Mouse (Mus musculus) G1E (cell line): ENCODE measurements around the gene Srd5a1. TPM values are rescaled to one million over a fixed set of nuclear protein-coding genes. Genes with fewer than 3 reads are reported as not detected.

Experiments
- ATAC-seq: 2 replicates; pipeline ENCODE4 v1.8.0; 2016; ENCODE audit warnings: mild to moderate bottlenecking; ENCODE audit not compliant: insufficient number of reproducible peaks, poor library complexity, low FRiP score, severe bottlenecking; ENCODE audit errors: extremely low read depth
- DNase-seq: peaks from one replicate; pipeline ENCODE4 v3.0.0; 2012; ENCODE audit warnings: low spot score
- H3K27me3 ChIP-seq: 2 replicates; pipeline ENCODE4 v1.6.1; 2012; ENCODE audit warnings: mild to moderate bottlenecking, low read length, inconsistent platforms; ENCODE audit not compliant: insufficient read depth
- H3K36me3 ChIP-seq: replicated peaks from 2 replicates; pipeline ENCODE3; 2012; ENCODE audit warnings: mild to moderate bottlenecking, inconsistent platforms
- H3K4me1 ChIP-seq: 2 replicates; pipeline ENCODE4 v1.6.1; 2012; ENCODE audit warnings: low read depth, low read length, inconsistent platforms, mixed read lengths; ENCODE audit not compliant: insufficient read depth
- H3K4me3 ChIP-seq: 2 replicates; pipeline ENCODE4 v1.5.1; 2012; ENCODE audit warnings: low read depth, mild to moderate bottlenecking, inconsistent platforms, low read length, moderate library complexity, mixed read lengths
- H3K9me3 ChIP-seq: replicated peaks from 2 replicates; pipeline ENCODE4 v1.6.1; 2012; ENCODE audit warnings: inconsistent platforms
- CTCF ChIP-seq: IDR thresholded peaks from 2 replicates; pipeline ENCODE4 v1.5.1; 2012; ENCODE audit warnings: low read depth, low read length, inconsistent platforms, mixed read lengths
- GATA1 ChIP-seq: IDR thresholded peaks from 2 replicates; pipeline ENCODE4 v1.6.1; 2012; ENCODE audit warnings: borderline replicate concordance, low read length, inconsistent platforms, mixed read lengths
- GATA2 ChIP-seq: IDR thresholded peaks from 2 replicates; pipeline ENCODE4 v1.6.1; 2012; ENCODE audit warnings: low read depth, low read length, inconsistent platforms, borderline replicate concordance
- POLR2AphosphoS5 ChIP-seq: IDR thresholded peaks from 2 replicates; pipeline ENCODE4 v1.6.1; 2012; ENCODE audit warnings: low read depth, low read length, inconsistent platforms; ENCODE audit not compliant: insufficient replicate concordance
- TAL1 ChIP-seq: conservative IDR thresholded peaks from 2 replicates; pipeline ENCODE4 v1.6.1; 2012; ENCODE audit warnings: low read depth, low read length, inconsistent platforms, mixed read lengths
- polyA plus RNA-seq: library from polyadenylated mRNA; stranded (reverse); fragments of >175 nt; gene quantifications from 2 replicates; pipeline ENCODE4 v1.2.3, GENCODE M21; 2012
- total RNA-seq, 2 experiments: library from RNA; stranded (forward) in 1 of 2; stranded (reverse) in 1 of 2; fragments of 200-1000 nt in 1 of 2; fragments of >200 nt in 1 of 2; fragmentation: Nextera tagmentation in 1 of 2; gene quantifications; 2 replicates each; pipeline ENCODE4 v1.2.3; 2014 to 2017

Srd5a1 gene
- total and polyA plus RNA-seq, 3 experiments: 3.8 to 7.1 (median 6.8) TPM

DNA sequence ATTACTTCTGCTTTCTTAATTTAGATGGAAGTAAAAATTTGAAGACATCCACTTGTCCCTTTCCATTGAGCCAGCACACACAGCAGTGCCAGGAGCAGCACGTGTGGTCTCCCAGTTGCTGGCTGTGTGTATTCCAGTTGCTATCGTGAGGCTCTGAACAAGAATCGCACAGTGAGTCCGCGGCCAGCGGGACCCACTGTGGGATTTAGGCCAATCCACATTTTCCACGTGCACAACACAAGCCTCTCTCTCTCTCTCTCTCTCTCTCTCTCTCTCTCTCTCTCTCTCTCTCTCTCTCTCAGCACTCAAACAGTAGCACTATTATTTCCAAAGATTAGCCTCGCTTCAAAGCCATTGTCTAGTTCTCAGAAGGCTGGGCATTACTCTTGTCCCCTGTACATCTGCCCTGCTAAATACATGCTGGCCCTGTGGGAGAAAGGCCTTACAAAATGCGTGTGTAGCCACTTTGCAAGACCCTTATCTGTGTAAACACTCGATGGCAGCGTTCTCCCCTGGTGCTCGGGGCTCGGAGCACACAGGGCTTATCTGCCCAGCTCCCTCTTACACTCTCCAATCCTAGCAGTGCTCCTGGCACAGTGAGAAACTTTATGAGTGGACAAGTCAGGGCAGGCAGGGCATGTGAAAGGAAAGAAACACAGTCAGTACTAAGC, 51.8 kb downstream of the Srd5a1 start:
- H3K4me1 ChIP-seq: peaks cover 20% of the 10 kb centered on the region
- H3K4me3 ChIP-seq: no peak overlapping the region
- H3K27me3 ChIP-seq: peaks cover 3% of the 10 kb centered on the region
- H3K36me3 ChIP-seq: no peaks in the 10 kb centered on the region
- TF ChIP-seq GATA1 (no peak), TAL1 (no peak), CTCF (no peak), GATA2 (no peak), POLR2AphosphoS5 (no peak)
- no peaks in the 10 kb centered on the region for H3K9me3 ChIP-seq
- peak; percentile 45 for ATAC-seq
- no peak for DNase-seq

GRCm38 (mm10) chr13:69558098-69558660, 53.1 kb downstream of the Srd5a1 start:
- Histone ChIP-seq H3K4me1 (peaks cover 11% of the 10 kb centered on the region), H3K27me3 (peaks cover 2% of the 10 kb centered on the region), H3K9me3 (no peaks in the 10 kb centered on the region), H3K36me3 (no peaks in the 10 kb centered on the region), H3K4me3 (no peak overlapping the region)
- TF ChIP-seq CTCF (no peak), GATA2 (no peak), GATA1 (no peak), POLR2AphosphoS5 (no peak), TAL1 (no peak)
- DNase-seq (no peak), ATAC-seq (no peak)

DNA sequence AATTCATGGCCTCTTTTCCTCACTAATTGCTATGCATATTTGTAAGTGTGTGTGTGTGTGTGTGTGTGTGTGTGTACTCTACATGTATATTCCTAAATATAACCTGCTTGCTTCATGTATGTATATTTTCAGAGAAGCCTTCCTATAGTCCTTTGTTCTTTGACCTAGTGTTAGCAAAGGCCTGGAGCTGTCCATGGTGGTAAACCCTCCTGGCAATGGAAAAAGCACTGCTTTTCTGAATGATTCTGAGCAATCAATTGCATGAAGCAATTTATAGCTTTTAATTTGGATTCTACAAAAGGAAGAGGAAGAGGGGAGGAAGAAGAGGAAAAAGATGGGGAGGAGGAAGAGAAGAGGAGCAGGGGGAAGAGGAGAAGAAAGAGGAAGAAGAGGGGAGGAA, 54.5 kb downstream of the Srd5a1 start:
- TF ChIP-seq POLR2AphosphoS5 (no peak), TAL1 (no peak), GATA2 (no peak), GATA1 (no peak), CTCF (no peak)
- no peak for DNase-seq
- ATAC-seq: no peak

GRCm38 (mm10) chr13:69555957-69556482, 55.2 kb downstream of the Srd5a1 start:
- no peak for DNase-seq
- TF ChIP-seq CTCF (no peak), TAL1 (no peak), POLR2AphosphoS5 (no peak), GATA2 (no peak), GATA1 (no peak)
- H3K27me3 ChIP-seq: no peaks in the 10 kb centered on the region; the same call in 1 of the 2 replicates
- H3K36me3 ChIP-seq: no peaks in the 10 kb centered on the region
- ATAC-seq: peak; percentile 18; the same call in 1 of the 2 replicates
- no peaks in the 10 kb centered on the region for H3K9me3 ChIP-seq
- no peak overlapping the region for H3K4me3 ChIP-seq
- peaks cover 8% of the 10 kb centered on the region for H3K4me1 ChIP-seq

More for the DNA sequence above, 54.5 kb downstream of the Srd5a1 start:
- H3K4me3 ChIP-seq: no peak overlapping the region
- H3K9me3 ChIP-seq: no peaks in the 10 kb centered on the region
- peaks cover 8% of the 10 kb centered on the region for H3K4me1 ChIP-seq
- no peaks in the 10 kb centered on the region; the same call in 1 of the 2 replicates for H3K27me3 ChIP-seq
- no peaks in the 10 kb centered on the region for H3K36me3 ChIP-seq

DNA sequence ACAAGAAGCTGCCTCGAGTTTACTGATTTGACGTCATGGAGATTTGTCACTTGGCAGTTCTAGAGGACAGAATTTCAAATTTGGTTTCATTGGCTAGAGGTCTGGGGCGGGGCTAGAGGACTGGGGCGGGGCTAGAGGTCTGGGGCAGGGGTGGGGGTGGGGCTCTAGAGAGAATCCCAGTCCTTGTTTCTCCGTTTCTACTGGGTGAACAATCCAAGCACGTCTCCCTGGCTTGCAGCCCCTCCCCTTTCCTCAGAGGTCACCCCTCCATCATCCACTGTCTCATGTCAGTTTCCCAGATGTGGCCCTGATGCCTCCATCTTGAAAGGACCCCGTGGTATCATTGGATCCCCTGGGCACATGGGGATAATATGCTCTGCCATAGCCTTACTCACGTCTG, 56.2 kb downstream of the Srd5a1 start:
- no peaks in the 10 kb centered on the region for H3K36me3 ChIP-seq
- TF ChIP-seq GATA1: no peak
- no peak for TF ChIP-seq TAL1
- no peak for TF ChIP-seq GATA2
- no peak for TF ChIP-seq CTCF
- TF ChIP-seq POLR2AphosphoS5: no peak
- ATAC-seq (no peak), DNase-seq (no peak)
- no peaks in the 10 kb centered on the region for H3K9me3 ChIP-seq
- H3K4me1 ChIP-seq: peaks cover 8% of the 10 kb centered on the region
- H3K27me3 ChIP-seq: peaks cover 4% of the 10 kb centered on the region; the same call in 1 of the 2 replicates
- H3K4me3 ChIP-seq: no peak overlapping the region

GRCm38 (mm10) chr13:69554255-69554654, 57.0 kb downstream of the Srd5a1 start:
- Histone ChIP-seq H3K27me3 (peaks cover 9% of the 10 kb centered on the region), H3K4me3 (no peak overlapping the region), H3K9me3 (no peaks in the 10 kb centered on the region), H3K36me3 (no peaks in the 10 kb centered on the region), H3K4me1 (peaks cover 3% of the 10 kb centered on the region; the same call in 1 of the 2 replicates)
- TF ChIP-seq GATA1 (no peak), TAL1 (no peak), GATA2 (no peak), CTCF (no peak), POLR2AphosphoS5 (no peak)
- DNase-seq (no peak), ATAC-seq (no peak)
